Mouse (Mus musculus): ENCODE measurements around the gene Dab1. TPM values are rescaled to one million over a fixed set of nuclear protein-coding genes. Genes with fewer than 3 reads are reported as not detected.

The Dab1 gene
- polyA plus RNA-seq, 1 experiment, result 10.4 TPM

DNA sequence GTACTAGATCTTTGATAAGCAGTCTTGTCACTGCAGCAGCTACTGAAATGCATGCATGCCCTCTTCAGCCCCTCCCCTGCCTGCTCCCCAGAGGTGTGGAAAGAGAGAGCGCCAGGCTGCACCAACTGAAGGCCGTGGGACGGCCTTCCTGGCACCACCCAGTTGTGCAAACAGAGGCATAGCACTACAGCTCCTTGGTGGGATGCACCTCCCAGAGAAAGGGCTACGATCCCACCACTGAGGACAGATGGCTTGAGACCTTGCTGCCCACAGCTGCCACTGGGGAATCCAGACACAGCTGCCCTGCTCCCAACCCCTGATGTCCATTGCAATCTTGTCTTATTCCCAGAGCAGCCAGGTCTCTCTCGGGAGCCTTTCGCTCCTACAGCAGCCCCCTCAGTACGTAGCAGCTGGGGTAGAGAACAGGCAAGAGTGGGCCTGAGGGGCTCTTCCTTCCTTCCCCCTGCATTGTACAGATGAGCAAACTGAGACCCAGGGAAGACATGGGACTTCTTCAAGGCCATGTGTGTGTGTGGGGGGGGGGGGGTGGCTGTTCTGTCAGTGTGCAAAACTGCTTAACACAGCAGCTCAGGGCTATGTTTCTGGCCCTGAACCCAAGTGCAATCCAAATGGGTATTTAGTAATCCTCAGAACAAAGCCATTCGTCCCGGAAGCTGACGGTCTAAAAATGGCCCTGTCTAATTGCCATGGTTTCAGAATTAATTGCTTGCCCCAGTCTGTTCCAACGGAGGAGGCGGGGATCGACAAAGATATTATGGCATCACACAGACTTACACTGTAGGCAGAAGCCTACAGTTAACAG lies 1100.0 kb downstream of the Dab1 start:
- no peak for DNase-seq (ENCODE audit: low read depth, low spot score)
- WGBS, result 44% methylated on average over 13 of the region's 13 CpGs

DNA sequence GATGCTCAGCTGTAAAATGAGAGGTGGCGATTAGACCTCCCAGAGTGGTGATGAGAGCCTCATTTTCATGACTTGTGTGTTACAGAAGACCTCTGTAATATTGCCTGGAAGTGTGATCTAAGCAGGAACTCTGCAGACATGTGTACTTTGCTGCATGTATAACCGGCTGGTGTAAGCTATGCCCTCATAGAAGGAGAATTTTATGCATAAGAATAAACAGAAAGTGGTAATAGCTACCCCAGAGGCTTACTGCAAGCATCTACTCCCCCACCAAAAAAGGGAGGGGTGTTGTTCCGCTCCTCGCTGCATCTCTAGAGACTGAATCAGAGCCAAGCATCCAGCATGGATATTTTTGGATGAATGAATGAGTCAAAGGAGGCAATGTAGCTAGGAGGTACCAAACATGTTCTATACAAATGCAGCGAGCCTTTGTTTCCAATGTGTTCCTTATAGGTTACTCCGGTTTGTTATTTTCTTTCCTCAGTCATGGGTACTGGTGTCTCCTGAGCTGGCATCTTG lies 1104.4 kb downstream of the Dab1 start:
- 75% methylated on average over 6 of the region's 6 CpGs for WGBS
- no peak for DNase-seq (ENCODE audit: low read depth, low spot score)

- no peak for DNase-seq (ENCODE audit: low read depth, low spot score)
- WGBS, result 50% methylated on average over 5 of the region's 5 CpGs
Observed at GRCm38 (mm10) chr4:104724258-104724657, 1105.1 kb downstream of the Dab1 start.

GRCm38 (mm10) chr4:104725673-104726072 lies 1106.5 kb downstream of the Dab1 start:
- no peak for DNase-seq (ENCODE audit: low read depth, low spot score)

DNA sequence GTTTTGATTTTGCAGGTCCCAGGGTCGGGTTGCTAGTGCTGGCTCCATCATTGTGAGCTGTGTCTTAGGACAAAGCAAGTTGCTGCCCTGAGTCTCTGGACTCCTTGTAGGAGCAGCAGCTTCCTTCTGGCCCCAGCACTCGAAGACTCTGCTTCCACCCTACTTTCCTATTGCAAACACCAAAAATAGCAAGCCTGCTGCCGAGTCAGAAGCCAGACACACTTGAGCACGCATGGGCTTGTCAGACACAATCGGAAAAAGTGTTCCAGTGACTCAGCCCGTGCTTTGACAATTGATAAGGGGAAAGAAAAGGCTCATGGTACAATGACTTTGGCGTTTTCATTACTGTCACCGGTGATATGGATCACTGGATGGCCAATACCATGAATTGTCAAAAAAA lies 1110.0 kb downstream of the Dab1 start:
- 78% methylated on average over 8 of the region's 8 CpGs for WGBS
- DNase-seq (ENCODE audit: low read depth, low spot score), result no peak

More at GRCm38 (mm10) chr4:104725673-104726072, 1106.5 kb downstream of the Dab1 start:
- 49% methylated on average over 3 of the region's 3 CpGs for WGBS

GRCm38 (mm10) chr4:104746500-104746899 lies 1127.3 kb downstream of the Dab1 start:
- no peak for DNase-seq (ENCODE audit: low read depth, low spot score)
- WGBS, result 49% methylated on average over 6 of the region's 6 CpGs

- no peak for DNase-seq (ENCODE audit: low read depth, low spot score)
- WGBS, result 82% methylated on average over 3 of the region's 3 CpGs
Observed at GRCm38 (mm10) chr4:104754090-104754489, 1134.9 kb downstream of the Dab1 start.

GRCm38 (mm10) chr4:104760878-104761624 lies 1141.9 kb downstream of the Dab1 start:
- DNase-seq (ENCODE audit: low read depth, low spot score), result no peak
- 71% methylated on average over 13 of the region's 13 CpGs for WGBS

DNA sequence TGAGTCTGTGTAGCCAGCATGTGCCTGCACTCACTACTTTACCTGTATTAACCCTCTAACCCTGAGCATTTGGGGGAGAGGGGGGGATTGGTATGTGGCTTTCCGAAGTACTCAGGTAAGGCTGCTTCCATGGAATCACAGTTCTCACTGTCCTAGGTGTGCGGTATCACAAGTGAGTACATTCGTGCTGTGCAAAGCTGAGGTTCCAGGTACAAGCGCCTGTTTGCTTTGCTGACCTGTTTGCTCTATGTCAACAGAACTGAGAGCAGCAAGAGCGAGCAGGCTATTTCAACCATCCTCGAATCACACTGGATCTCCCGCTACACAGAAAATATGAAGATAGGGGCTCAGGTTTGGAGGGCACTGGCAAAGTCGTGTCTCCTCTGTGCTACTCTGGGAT lies 1146.9 kb downstream of the Dab1 start, which contains the start of gene C8b:
Gene C8b (plus strand): TSS at position 253 of the 400 bp plus-strand sequence.
- WGBS, result 44% methylated on average over 8 of the region's 8 CpGs
- no peak for DNase-seq (ENCODE audit: low read depth, low spot score)

DNA sequence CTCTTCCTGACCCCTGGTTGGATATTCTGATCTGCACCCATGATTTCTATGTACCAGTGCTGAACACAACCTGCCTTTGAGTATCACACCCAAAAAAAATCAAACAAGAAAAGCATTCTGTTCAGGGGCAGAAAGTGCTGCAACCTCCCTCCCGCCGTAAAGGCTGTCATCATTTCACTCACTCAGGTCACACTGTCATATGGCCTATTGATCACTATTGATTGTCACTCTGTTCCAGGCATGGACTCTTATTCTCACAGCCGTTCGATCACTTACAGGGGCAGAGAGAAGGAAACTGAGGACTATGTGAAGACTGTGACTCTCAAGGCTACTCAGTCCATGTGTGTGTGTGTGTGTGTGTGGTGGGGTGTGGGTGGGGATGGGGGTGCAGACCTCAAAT lies 1149.0 kb downstream of the Dab1 start:
- DNase-seq (ENCODE audit: low read depth, low spot score), result no peak

DNA sequence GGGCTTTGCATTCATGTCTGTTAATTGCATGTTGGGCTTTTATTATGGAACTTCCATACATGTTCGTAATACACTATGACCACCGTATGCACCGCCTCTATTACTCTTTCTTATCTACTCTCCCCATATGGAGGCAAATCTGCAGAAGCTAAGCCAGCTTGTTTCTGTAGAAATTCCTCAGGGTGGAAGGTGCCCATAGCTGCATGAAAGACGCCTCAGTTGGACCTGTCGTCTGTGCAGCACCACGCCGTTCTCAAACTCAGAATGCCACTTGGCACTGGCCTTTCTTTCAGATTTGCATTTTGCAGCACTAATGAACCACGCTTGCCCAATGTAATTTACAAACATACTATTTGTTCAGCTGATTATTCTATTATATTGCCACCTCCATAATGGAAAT lies 1150.4 kb downstream of the Dab1 start:
- WGBS, result 81% methylated on average over 8 of the region's 8 CpGs

More for the DNA sequence above, 1149.0 kb downstream of the Dab1 start:
- 78% methylated on average over 4 of the region's 4 CpGs for WGBS

DNA sequence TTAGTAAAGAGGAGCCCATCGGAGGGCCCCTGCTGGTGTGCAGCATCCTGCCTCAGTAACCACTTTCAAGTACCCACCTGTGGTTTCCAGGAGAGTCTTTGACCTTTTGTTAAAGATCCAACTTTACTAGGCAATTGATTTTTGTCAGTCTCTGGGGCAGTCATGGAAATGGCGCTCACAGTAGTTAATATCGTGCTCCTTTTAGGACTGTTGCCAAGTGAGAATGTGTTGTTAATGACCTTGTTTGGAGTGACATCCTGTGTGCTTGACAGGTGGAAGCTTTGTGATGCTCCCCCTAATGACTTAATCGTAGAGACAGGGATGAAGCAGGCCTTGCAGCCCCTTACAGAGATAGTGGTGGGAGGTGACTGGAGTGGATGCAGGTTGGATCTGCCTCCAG lies 1151.2 kb downstream of the Dab1 start:
- no peak for DNase-seq (ENCODE audit: low read depth, low spot score)
- WGBS, result 70% methylated on average over 4 of the region's 4 CpGs

More for the DNA sequence above, 1150.4 kb downstream of the Dab1 start:
- DNase-seq (ENCODE audit: low read depth, low spot score), result no peak

GRCm38 (mm10) chr4:104775601-104776000 lies 1156.4 kb downstream of the Dab1 start:
- WGBS, result 52% methylated on average over 3 of the region's 3 CpGs
- DNase-seq (ENCODE audit: low read depth, low spot score), result no peak

GRCm38 (mm10) chr4:104779460-104779859 lies 1160.3 kb downstream of the Dab1 start:
- 81% methylated on average over 5 of the region's 5 CpGs for WGBS
- DNase-seq (ENCODE audit: low read depth, low spot score), result no peak

GRCm38 (mm10) chr4:104781441-104781840 lies 1162.3 kb downstream of the Dab1 start:
- no peak for DNase-seq (ENCODE audit: low read depth, low spot score)
- WGBS, result 77% methylated on average over 3 of the region's 3 CpGs

GRCm38 (mm10) chr4:104782346-104782745 lies 1163.2 kb downstream of the Dab1 start:
- 68% methylated on average over 4 of the region's 4 CpGs for WGBS
- no peak for DNase-seq (ENCODE audit: low read depth, low spot score)

DNA sequence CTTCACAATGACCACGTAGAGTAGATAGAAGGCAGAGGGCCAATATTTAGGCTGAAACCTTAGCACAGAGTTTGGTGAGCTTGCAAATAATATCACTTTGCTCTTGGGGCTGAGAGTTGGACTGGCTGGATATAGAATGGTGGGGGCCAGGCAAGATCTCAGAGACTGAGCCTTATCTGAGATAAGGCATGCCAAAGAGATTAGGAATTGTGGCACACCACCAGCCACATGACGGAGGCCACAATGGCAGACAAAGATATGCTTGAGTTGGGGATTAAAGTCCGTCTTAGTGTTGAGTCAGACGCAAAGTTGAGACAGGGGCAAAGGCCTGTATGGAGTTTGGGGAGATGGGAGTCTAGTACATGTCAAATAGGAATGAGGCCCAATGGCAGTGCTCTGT lies 1173.0 kb downstream of the Dab1 start:
- DNase-seq (ENCODE audit: low read depth, low spot score), result no peak
- WGBS, result 84% methylated on average over 4 of the region's 4 CpGs
